Mouse (Mus musculus): ENCODE measurements around the gene Olfr319. TPM values are rescaled to one million over a fixed set of nuclear protein-coding genes. Genes with fewer than 3 reads are reported as not detected.
"Not testable (repeated sequence)": the region's sequence is repeated elsewhere in the genome, so short reads cannot be mapped to it uniquely, and the experiment has no call there.

The Olfr319 gene
- total and polyA plus RNA-seq, 3 experiments, result not detected

GRCm38 (mm10) chr11:58733372-58733771 is 34.4 kb downstream of the Olfr319 start:
- DNase-seq (ENCODE audit: low read depth, low spot score), result no peak
- H3K36me3 ChIP-seq (ENCODE audit: control insufficient read depth in 1 of 2, insufficient read depth in 2 of 2, low read length in 2 of 2), result no peaks in the 10 kb centered on the region
- no peak overlapping the region for H3K27ac ChIP-seq (ENCODE audit: control insufficient read depth, low read depth, low read length)
- no peaks in the 10 kb centered on the region for H3K79me2 ChIP-seq (ENCODE audit: control insufficient read depth, insufficient read depth, low read length, poor library complexity)
- no peak overlapping the region for H3K9ac ChIP-seq (ENCODE audit: control insufficient read depth, low read depth, low read length, poor library complexity, severe bottlenecking)
- H3K4me1 ChIP-seq (ENCODE audit: control insufficient read depth in 1 of 2, insufficient read depth in 2 of 2, low read length in 2 of 2), result no peaks in the 10 kb centered on the region
- H3K4me3 ChIP-seq (ENCODE audit: control insufficient read depth in 1 of 2, insufficient read depth in 1 of 2, low read depth in 2 of 2, low read length in 2 of 2), result no peak overlapping the region
- TF ChIP-seq JUND (IDR thresholded peaks at IDR 0.05; ENCODE audit: low read depth, low read length) (no peak), BHLHE40 (IDR thresholded peaks at IDR 0.05; ENCODE audit: borderline replicate concordance, low read depth, low read length) (no peak), KAT2A (conservative IDR thresholded peaks at IDR 0.05; ENCODE audit: low read depth, low read length) (no peak), NELFE (IDR thresholded peaks at IDR 0.05; ENCODE audit: low read depth, low read length) (no peak), ZC3H11A (IDR thresholded peaks at IDR 0.05; ENCODE audit: low read depth, low read length) (no peak), ELF1 (IDR thresholded peaks at IDR 0.05; ENCODE audit: low read depth, low read length) (no peak), ZMIZ1 (IDR thresholded peaks at IDR 0.05; ENCODE audit: low read depth, low read length) (no peak), MXI1 (IDR thresholded peaks at IDR 0.05; ENCODE audit: low read depth, low read length) (no peak), CHD1 (IDR thresholded peaks at IDR 0.05; ENCODE audit: low read depth, low read length) (no peak), MYB (IDR thresholded peaks at IDR 0.05; ENCODE audit: low read depth, low read length) (no peak), E2F4 (IDR thresholded peaks at IDR 0.05; ENCODE audit: borderline replicate concordance, low read depth, low read length) (no peak), TBP (IDR thresholded peaks at IDR 0.05; ENCODE audit: low read depth, low read length) (no peak), CHD2 (IDR thresholded peaks at IDR 0.05; ENCODE audit: low read length) (no peak), NRF1 (IDR thresholded peaks at IDR 0.05; ENCODE audit: insufficient read depth, low read depth, low read length, poor library complexity, severe bottlenecking) (no peak), POLR2A (IDR thresholded peaks at IDR 0.05; ENCODE audit: control insufficient read depth in 1 of 2, insufficient read depth in 1 of 2, low read depth in 1 of 2, low read length in 2 of 2, poor library complexity in 1 of 2) (no peak), USF1 (IDR thresholded peaks at IDR 0.05; ENCODE audit: low read depth, low read length) (no peak), HCFC1 (IDR thresholded peaks at IDR 0.05; ENCODE audit: low read depth, low read length) (no peak)
- no peaks in the 10 kb centered on the region for H3K9me3 ChIP-seq (replicated peaks; ENCODE audit: insufficient read depth, low read length)
- peaks cover 19 to 22% of the 10 kb centered on the region in 2 experiments for H3K27me3 ChIP-seq (ENCODE audit: control insufficient read depth in 1 of 2, insufficient read depth in 2 of 2, low read length in 2 of 2)

GRCm38 (mm10) chr11:58738792-58739262 is 39.9 kb downstream of the Olfr319 start, which contains the start of gene Olfr317:
Olfr317 (minus strand) TSS chr11:58739212.
- no peaks in the 10 kb centered on the region for H3K4me1 ChIP-seq (ENCODE audit: control insufficient read depth in 1 of 2, insufficient read depth in 2 of 2, low read length in 2 of 2)
- no peaks in the 10 kb centered on the region for H3K36me3 ChIP-seq (ENCODE audit: control insufficient read depth in 1 of 2, insufficient read depth in 2 of 2, low read length in 2 of 2)
- H3K4me3 ChIP-seq (ENCODE audit: control insufficient read depth in 1 of 2, insufficient read depth in 1 of 2, low read depth in 2 of 2, low read length in 2 of 2), result no peak within 1 kb of the TSS
- peaks cover 23 to 33% of the 10 kb centered on the region in 2 experiments for H3K27me3 ChIP-seq (ENCODE audit: control insufficient read depth in 1 of 2, insufficient read depth in 2 of 2, low read length in 2 of 2)
- TF ChIP-seq MYB (IDR thresholded peaks at IDR 0.05; ENCODE audit: low read depth, low read length) (no peak), MYC (IDR thresholded peaks at IDR 0.05; ENCODE audit: low read depth, low read length) (no peak), SIN3A (IDR thresholded peaks at IDR 0.05; ENCODE audit: low read length) (no peak), MEF2A (IDR thresholded peaks at IDR 0.05; ENCODE audit: extremely low read depth, insufficient replicate concordance, low read depth, low read length, poor library complexity, severe bottlenecking) (no peak)
- DNase-seq (ENCODE audit: low read depth, low spot score), result no peak
- no peaks in the 10 kb centered on the region for H3K79me2 ChIP-seq (ENCODE audit: control insufficient read depth, insufficient read depth, low read length, poor library complexity)
- no peak within 1 kb of the TSS for H3K9ac ChIP-seq (ENCODE audit: control insufficient read depth, low read depth, low read length, poor library complexity, severe bottlenecking)
- no peaks in the 10 kb centered on the region for H3K9me3 ChIP-seq (replicated peaks; ENCODE audit: insufficient read depth, low read length)
- H3K27ac ChIP-seq (ENCODE audit: control insufficient read depth, low read depth, low read length), result no peak within 1 kb of the TSS

- H3K27me3 ChIP-seq (ENCODE audit: control insufficient read depth in 1 of 2, insufficient read depth in 2 of 2, low read length in 2 of 2); H3K79me2 ChIP-seq (ENCODE audit: control insufficient read depth, insufficient read depth, low read length, poor library complexity); DNase-seq (ENCODE audit: low read depth, low spot score); H3K9me3 ChIP-seq (replicated peaks; ENCODE audit: insufficient read depth, low read length); H3K4me3 ChIP-seq (ENCODE audit: control insufficient read depth in 1 of 2, insufficient read depth in 1 of 2, low read depth in 2 of 2, low read length in 2 of 2); H3K4me1 ChIP-seq (ENCODE audit: control insufficient read depth in 1 of 2, insufficient read depth in 2 of 2, low read length in 2 of 2); H3K36me3 ChIP-seq (ENCODE audit: control insufficient read depth in 1 of 2, insufficient read depth in 2 of 2, low read length in 2 of 2); H3K27ac ChIP-seq (ENCODE audit: control insufficient read depth, low read depth, low read length); H3K9ac ChIP-seq (ENCODE audit: control insufficient read depth, low read depth, low read length, poor library complexity, severe bottlenecking): not testable (repeated sequence)
These were observed 52.1 kb downstream of the Olfr319 start for GRCm38 (mm10) chr11:58751096-58751495.

Measured in MEL (cell line).